Mouse (Mus musculus) thymus, postnatal 25 days (tissue): Measurements from ENCODE around the gene Adamts16.

Source experiments
- DNase-seq: peaks from one replicate; pipeline ENCODE4 v3.0.0; 2022

Gene Adamts16

DNA sequence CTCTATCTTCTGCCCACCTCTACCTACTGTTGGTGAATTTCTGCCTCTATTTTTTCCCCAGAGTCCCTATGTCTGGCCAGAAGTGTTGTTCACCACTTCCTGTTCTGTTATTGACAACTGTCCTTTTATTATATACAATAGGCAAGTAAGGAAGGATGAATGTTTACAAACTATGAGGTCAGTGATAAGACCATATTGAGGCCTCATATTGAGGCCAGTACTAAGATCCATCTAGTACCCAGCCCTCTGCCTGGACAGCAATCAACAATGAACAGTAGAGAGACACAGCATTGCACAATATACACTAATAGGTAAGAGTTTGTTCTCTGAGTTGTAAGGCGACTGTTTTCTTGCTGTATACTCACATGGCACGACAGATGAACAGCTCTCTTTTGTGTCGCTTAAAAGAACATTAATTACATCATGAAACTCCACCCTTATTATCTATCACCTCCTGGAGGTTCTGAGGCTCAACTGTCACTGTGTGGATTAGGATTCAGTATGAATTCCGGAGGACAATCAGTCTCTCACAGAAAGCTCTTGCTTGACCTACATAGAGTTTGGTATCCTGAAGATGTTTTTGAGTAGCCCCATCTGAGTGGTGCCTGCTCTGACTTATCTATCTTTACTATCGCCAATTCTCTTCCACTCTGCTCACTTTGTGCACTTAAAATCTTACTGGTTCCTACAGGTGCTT is 134.3 kb downstream of the Adamts16 start:
- DNase-seq = no peak

DNA sequence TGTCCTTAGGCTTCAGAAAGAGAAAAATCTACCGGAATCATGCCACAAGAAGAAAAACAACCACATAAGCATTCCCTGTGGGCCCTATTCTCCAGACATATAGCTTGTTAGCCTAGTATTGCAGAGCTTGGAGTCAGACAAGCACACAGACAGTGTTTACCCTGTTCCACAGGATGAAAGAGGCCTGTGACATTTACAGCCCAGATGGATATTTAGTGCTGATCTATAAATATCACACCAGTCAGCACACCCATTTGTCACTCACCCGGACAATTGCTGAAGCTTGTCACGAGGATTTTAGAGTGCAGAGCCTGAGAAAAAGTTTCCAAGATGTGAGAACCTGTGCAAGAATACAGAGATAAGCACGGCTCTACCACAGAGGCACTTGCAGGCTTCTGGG is 138.7 kb downstream of the Adamts16 start:
- no peak for DNase-seq

DNA sequence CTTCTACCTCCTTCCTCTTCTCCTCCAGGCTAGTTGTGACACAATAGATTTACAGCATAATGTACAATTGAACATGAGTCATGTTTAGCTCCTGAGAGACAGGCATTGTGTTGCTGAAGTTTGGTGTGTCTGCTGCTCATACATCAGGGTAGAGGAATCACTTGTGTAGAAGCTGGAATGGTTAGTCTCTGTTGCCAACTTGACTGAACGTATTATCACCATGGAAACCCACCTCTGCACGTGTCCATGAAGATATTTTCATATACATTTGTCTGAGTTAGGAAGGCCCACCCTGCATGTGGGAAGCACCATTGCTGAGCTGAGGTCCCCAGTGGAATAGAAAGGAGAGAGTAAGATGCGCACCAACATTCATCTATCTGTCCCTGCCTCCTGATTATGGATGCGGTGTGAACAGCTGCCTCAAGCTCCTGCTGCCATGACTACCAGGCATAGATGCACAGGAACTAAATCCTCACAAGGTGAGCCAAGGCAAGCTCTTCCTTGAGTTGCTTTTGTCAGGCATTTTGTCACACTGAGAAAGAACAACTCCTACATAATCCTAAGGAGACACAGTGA is 142.7 kb downstream of the Adamts16 start:
- DNase-seq = no peak

DNA sequence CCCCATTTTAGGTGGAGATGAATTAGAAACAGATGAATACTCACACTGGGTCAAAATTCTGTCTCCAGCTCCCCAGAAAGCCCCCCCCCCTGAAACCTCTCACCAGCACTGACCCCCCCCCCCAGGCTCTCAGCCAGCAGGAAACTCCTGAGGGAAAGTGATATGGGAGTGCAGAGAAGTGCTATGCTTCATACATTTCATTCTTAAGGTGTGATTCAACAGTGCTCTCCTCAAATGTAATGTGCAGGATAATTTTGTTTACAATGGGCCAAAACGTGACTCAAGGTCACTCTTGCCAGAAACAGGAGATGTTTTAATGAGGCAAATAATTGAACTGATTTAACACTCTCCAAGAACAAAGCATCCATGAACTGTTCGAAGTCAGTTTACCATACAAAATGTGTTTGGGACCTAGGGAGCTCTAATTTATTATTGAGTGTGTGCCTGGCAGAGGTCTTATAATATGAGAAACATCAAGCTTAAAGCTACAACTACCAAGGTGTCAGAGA is 152.1 kb downstream of the Adamts16 start:
- DNase-seq = no peak

GRCm38 (mm10) chr13:70685825-70686224 is 155.8 kb downstream of the Adamts16 start:
- no peak for DNase-seq

- DNase-seq = no peak
Measured at GRCm38 (mm10) chr13:70684976-70685609, 156.5 kb downstream of the Adamts16 start.

GRCm38 (mm10) chr13:70681411-70682183 is 160.0 kb downstream of the Adamts16 start:
- DNase-seq = no peak

- no peak for DNase-seq
Measured at GRCm38 (mm10) chr13:70680316-70680715, 161.3 kb downstream of the Adamts16 start.
